Mouse (Mus musculus): ENCODE measurements around the gene Tulp3. TPM values are rescaled to one million over a fixed set of nuclear protein-coding genes. Genes with fewer than 3 reads are reported as not detected.

Gene Tulp3
- polyA plus RNA-seq, 1 experiment, result not detected

DNA sequence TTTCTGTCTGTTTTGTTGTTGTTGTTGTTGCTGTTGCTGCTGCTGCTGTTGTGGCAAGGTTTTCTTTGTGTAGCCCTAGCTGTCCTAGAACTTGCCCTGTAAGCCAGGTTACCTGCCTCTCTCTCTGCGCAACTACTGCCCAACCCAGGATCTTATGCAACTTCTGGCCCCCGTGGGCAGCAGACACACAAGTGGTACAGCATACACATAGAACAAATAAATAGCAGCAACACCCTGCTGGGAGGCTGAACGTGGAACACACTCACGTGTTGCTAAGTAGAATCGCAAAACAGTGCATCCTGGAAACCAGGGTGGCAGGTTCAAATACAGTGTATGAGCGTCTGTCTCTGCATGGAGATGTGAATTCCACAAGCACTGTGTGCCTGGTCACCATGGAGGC, 67.0 kb downstream of the Tulp3 start:
- no peak overlapping the region for H3K27ac ChIP-seq (ENCODE audit: insufficient read depth, low read depth, low read length)
- 82% methylated on average over 6 of the region's 6 CpGs for WGBS
- no peak overlapping the region for H3K4me3 ChIP-seq (ENCODE audit: insufficient read depth, low read depth, low read length)
- TF ChIP-seq CTCF (IDR thresholded peaks at IDR 0.05; ENCODE audit: insufficient read depth, low read depth, low read length), result no peak
- no peak for TF ChIP-seq POLR2A (IDR thresholded peaks at IDR 0.05; ENCODE audit: insufficient read depth, low read depth, low read length)
- peaks cover 6% of the 10 kb centered on the region; the same call in 1 of the 2 replicates for H3K4me1 ChIP-seq (ENCODE audit: control insufficient read depth, insufficient read depth, low read length)

- H3K4me3 ChIP-seq (ENCODE audit: insufficient read depth, low read depth, low read length), result no peak overlapping the region
- 27% methylated on average over 16 of the region's 16 CpGs for WGBS
- H3K4me1 ChIP-seq (ENCODE audit: control insufficient read depth, insufficient read depth, low read length), result peaks cover 6% of the 10 kb centered on the region; the same call in 1 of the 2 replicates
- no peak overlapping the region for H3K27ac ChIP-seq (ENCODE audit: insufficient read depth, low read depth, low read length)
- TF ChIP-seq CTCF (IDR thresholded peaks at IDR 0.05; ENCODE audit: insufficient read depth, low read depth, low read length) (no peak), POLR2A (IDR thresholded peaks at IDR 0.05; ENCODE audit: insufficient read depth, low read depth, low read length) (no peak)
These were observed 69.7 kb downstream of the Tulp3 start for GRCm38 (mm10) chr6:128285792-128286430.

GRCm38 (mm10) chr6:128282126-128282525, 73.5 kb downstream of the Tulp3 start:
- Histone ChIP-seq H3K4me3 (ENCODE audit: insufficient read depth, low read depth, low read length) (no peak overlapping the region), H3K4me1 (ENCODE audit: control insufficient read depth, insufficient read depth, low read length) (peaks cover 6% of the 10 kb centered on the region; the same call in 1 of the 2 replicates), H3K27ac (ENCODE audit: insufficient read depth, low read depth, low read length) (no peak overlapping the region)
- 43% methylated on average over 3 of the region's 3 CpGs for WGBS
- TF ChIP-seq POLR2A (IDR thresholded peaks at IDR 0.05; ENCODE audit: insufficient read depth, low read depth, low read length), result no peak

DNA sequence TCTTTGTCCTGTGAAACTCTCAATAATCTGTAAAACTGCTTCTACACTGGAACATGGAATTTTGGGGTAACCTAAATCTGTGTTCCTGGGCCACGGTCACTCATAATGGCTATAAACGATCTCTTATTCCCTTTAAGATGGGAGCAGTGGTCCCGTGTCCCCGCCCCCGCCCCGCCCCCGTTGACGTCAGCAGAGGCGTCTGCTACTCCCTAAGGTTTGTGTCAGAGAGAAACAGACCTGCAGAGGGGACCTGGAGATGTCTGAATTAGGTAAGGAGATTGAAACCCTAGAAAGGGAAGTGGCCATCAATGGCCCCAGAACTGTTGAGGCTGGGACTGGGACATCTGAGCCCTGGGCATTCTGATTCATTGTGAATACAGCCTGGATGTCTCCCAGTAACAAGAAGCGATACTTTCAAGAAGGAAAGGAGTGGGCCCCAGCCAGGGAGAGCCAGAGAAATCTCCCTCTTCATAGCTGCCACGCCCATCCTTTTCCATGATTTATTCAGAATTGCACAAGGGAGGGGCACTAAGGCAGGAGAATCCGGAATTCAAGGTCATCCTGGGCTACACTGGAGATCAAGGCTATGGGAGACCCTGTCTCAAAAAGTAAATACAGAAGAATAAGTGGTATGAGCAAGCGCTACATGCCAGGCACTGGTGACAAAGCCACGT, 75.0 kb downstream of the Tulp3 start:
- H3K4me3 ChIP-seq (ENCODE audit: insufficient read depth, low read depth, low read length), result no peak overlapping the region
- WGBS, result 58% methylated on average over 14 of the region's 14 CpGs
- TF ChIP-seq CTCF (IDR thresholded peaks at IDR 0.05; ENCODE audit: insufficient read depth, low read depth, low read length) (no peak), POLR2A (IDR thresholded peaks at IDR 0.05; ENCODE audit: insufficient read depth, low read depth, low read length) (no peak)
- H3K4me1 ChIP-seq (ENCODE audit: control insufficient read depth, insufficient read depth, low read length), result peaks cover 7% of the 10 kb centered on the region; the same call in 1 of the 2 replicates
- H3K27ac ChIP-seq (ENCODE audit: insufficient read depth, low read depth, low read length), result no peak overlapping the region

DNA sequence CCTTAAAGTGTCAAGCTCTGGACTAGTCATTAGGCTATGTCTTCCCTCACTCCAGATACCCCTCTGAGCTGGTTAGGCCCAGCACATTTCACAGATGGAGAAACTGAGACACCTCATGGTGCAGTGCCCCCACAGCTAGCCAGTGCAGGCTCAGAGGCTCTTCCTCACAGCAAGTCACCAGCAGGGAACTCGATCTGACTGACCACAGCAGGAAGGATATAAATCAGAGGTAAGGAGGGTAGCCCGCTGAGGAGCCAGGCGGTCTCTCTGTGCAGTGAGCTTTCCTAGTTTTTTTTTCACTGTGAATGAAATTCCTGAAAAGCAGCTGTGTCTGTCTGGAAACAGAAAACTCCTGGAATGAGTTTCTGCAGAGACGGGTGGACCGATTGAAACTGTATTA, 76.0 kb downstream of the Tulp3 start:
- Histone ChIP-seq H3K4me3 (ENCODE audit: insufficient read depth, low read depth, low read length) (no peak overlapping the region), H3K4me1 (ENCODE audit: control insufficient read depth, insufficient read depth, low read length) (peaks cover 10% of the 10 kb centered on the region; the same call in 1 of the 2 replicates), H3K27ac (ENCODE audit: insufficient read depth, low read depth, low read length) (no peak overlapping the region)
- 79% methylated on average over 5 of the region's 5 CpGs for WGBS
- TF ChIP-seq CTCF (IDR thresholded peaks at IDR 0.05; ENCODE audit: insufficient read depth, low read depth, low read length) (no peak), POLR2A (IDR thresholded peaks at IDR 0.05; ENCODE audit: insufficient read depth, low read depth, low read length) (no peak)

GRCm38 (mm10) chr6:128279099-128279498, 76.6 kb downstream of the Tulp3 start:
- Histone ChIP-seq H3K4me3 (ENCODE audit: insufficient read depth, low read depth, low read length) (no peak overlapping the region), H3K4me1 (ENCODE audit: control insufficient read depth, insufficient read depth, low read length) (peaks cover 10% of the 10 kb centered on the region; the same call in 1 of the 2 replicates), H3K27ac (ENCODE audit: insufficient read depth, low read depth, low read length) (no peak overlapping the region)
- TF ChIP-seq CTCF (IDR thresholded peaks at IDR 0.05; ENCODE audit: insufficient read depth, low read depth, low read length) (no peak), POLR2A (IDR thresholded peaks at IDR 0.05; ENCODE audit: insufficient read depth, low read depth, low read length) (no peak)
- 80% methylated on average over 4 of the region's 4 CpGs for WGBS

- Histone ChIP-seq H3K27ac (ENCODE audit: insufficient read depth, low read depth, low read length) (no peak overlapping the region), H3K4me1 (ENCODE audit: control insufficient read depth, insufficient read depth, low read length) (peaks cover 10% of the 10 kb centered on the region; the same call in 1 of the 2 replicates), H3K4me3 (ENCODE audit: insufficient read depth, low read depth, low read length) (no peak overlapping the region)
- 87% methylated on average over 11 of the region's 11 CpGs for WGBS
- TF ChIP-seq POLR2A (IDR thresholded peaks at IDR 0.05; ENCODE audit: insufficient read depth, low read depth, low read length) (no peak), CTCF (IDR thresholded peaks at IDR 0.05; ENCODE audit: insufficient read depth, low read depth, low read length) (no peak)
These were observed 78.2 kb downstream of the Tulp3 start for GRCm38 (mm10) chr6:128277132-128278085.

GRCm38 (mm10) chr6:128276349-128276748, 79.3 kb downstream of the Tulp3 start:
- TF ChIP-seq CTCF (IDR thresholded peaks at IDR 0.05; ENCODE audit: insufficient read depth, low read depth, low read length) (no peak), POLR2A (IDR thresholded peaks at IDR 0.05; ENCODE audit: insufficient read depth, low read depth, low read length) (no peak)
- no peak overlapping the region for H3K27ac ChIP-seq (ENCODE audit: insufficient read depth, low read depth, low read length)
- H3K4me1 ChIP-seq (ENCODE audit: control insufficient read depth, insufficient read depth, low read length), result peaks cover 10% of the 10 kb centered on the region; the same call in 1 of the 2 replicates
- no peak overlapping the region for H3K4me3 ChIP-seq (ENCODE audit: insufficient read depth, low read depth, low read length)
- 52% methylated on average over 6 of the region's 6 CpGs for WGBS

All from olfactory bulb, adult 2 months (tissue).